Mouse (Mus musculus) bone marrow, adult 2 months (tissue): Measurements from ENCODE around the gene Myh10. TPM values are rescaled to one million over a fixed set of nuclear protein-coding genes. Genes with fewer than 3 reads are reported as not detected.

Experiments
- H3K27ac ChIP-seq: fragments of 200-500 bp; 2 replicates; pipeline ENCODE4 v1.5.1; 2012; ENCODE audit warnings: low read depth, mild to moderate bottlenecking, control low read depth, inconsistent platforms, low read length; ENCODE audit not compliant: control insufficient read depth, poor library complexity, insufficient read depth
- H3K4me1 ChIP-seq: fragments of 200-500 bp; 2 replicates; pipeline ENCODE4 v1.6.1; 2011; ENCODE audit warnings: low read length; ENCODE audit not compliant: control insufficient read depth, insufficient read depth
- H3K4me3 ChIP-seq: fragments of 200-500 bp; replicated peaks from 2 replicates; pipeline ENCODE3; 2011; ENCODE audit warnings: mild to moderate bottlenecking, low read depth, low read length, control low read depth; ENCODE audit not compliant: control insufficient read depth
- CTCF ChIP-seq: fragments of 200-500 bp; IDR thresholded peaks from 2 replicates; pipeline ENCODE4 v1.5.1; 2011; ENCODE audit warnings: low read length, control low read depth; ENCODE audit not compliant: control insufficient read depth, insufficient read depth
- POLR2A ChIP-seq: fragments of 200-500 bp; IDR thresholded peaks from 2 replicates; pipeline ENCODE4 v1.6.1; 2011; ENCODE audit warnings: low read depth, mild to moderate bottlenecking, control low read depth, low read length, borderline replicate concordance; ENCODE audit not compliant: control insufficient read depth
- WGBS: fragments of 180-500 bp; shearing (Covaris S2); methylation state at CpG from one replicate; pipeline ENCODE4 v1.1.7; 2018; 5-methylcytosine and 5-hydroxymethylcytosine counted together
- polyA plus RNA-seq: library from polyadenylated mRNA; stranded (reverse); fragments of >200 nt; gene quantifications from 2 replicates; pipeline ENCODE4 v1.2.4, GENCODE M21; 2011; ENCODE audit warnings: low replicate concordance; ENCODE audit not compliant: missing spikeins, insufficient read depth, insufficient read length

Myh10 gene
- polyA plus RNA-seq, 1 experiment = 26.7 TPM

DNA sequence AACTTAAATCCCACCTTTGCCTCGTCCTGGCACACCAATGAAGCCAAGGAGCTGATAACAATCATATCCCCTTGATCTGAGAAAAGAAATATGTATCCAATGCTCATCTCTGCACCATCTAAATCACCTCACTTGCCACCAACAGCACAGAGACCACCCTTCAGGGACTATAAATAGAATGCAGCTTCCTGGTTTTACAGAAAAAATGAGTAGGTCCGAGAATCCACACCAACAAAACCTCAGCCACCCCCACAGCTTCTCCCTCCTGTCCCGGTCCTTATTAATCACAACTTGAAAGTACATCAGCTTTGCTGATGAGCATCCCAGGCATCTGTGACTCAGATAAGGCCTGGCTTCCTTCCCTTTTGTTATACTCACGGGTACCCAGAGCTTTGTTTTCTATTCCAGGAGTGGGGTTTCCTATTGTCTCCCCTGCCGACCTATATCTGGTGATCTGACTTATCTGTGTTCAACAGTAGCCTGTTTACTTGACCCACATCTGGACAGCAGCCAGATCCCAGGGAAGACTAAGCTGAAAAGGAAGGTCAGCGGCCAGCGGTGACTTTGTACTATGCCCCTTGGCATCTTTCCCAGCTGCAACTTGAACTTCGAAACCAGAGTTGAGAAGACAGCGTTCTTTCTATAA, 173.3 kb downstream of the Myh10 start:
- 5% methylated on average over 9 of the region's 9 CpGs for WGBS

More for the DNA sequence above, 173.3 kb downstream of the Myh10 start:
- no peak for TF ChIP-seq CTCF
- no peak for TF ChIP-seq POLR2A
- peak overlapping the region; percentile 43; the same call in 1 of the 2 replicates for H3K27ac ChIP-seq
- no peak overlapping the region for H3K4me3 ChIP-seq
- H3K4me1 ChIP-seq = peaks cover 4% of the 10 kb centered on the region

Other genes starting within 250 kb of the Myh10 start
- gene Pik3r6, start 188.5 kb upstream of the Myh10 start, polyA plus RNA-seq = 12.7 and 47.0 TPM in 2 replicates
- 0.97 and 1.1 TPM in 2 replicates for gene Mfsd6l, start 135.4 kb upstream of the Myh10 start, polyA plus RNA-seq
- gene Ccdc42, start 104.5 kb upstream of the Myh10 start, polyA plus RNA-seq = not detected in 2 replicates
- 21.2 and 25.6 TPM in 2 replicates for gene Ndel1, start 180.3 kb downstream of the Myh10 start, polyA plus RNA-seq
- gene Rnf222, start 197.0 kb downstream of the Myh10 start, polyA plus RNA-seq = 1.4 TPM in 1 of 2 replicates, not detected in the other
- 2,007 and 3,389 TPM in 2 replicates for gene Rpl26, start 210.0 kb downstream of the Myh10 start, polyA plus RNA-seq
- not detected in 2 replicates for gene Odf4, start 235.5 kb downstream of the Myh10 start, polyA plus RNA-seq